1 mouse cellular context compared by ENCODE assay signal in genomic region chr4:140813358-140814185, GRCm38 (mm10).
TF ChIP-seq lines count a peak whose summit lies in the region.

No protein-coding gene starts in this region.

TF ChIP-seq in MEL, 35 proteins besides CTCF, POLR2A, EP300 and RAD21 (continued from another document):
- TF ChIP-seq JUND (IDR thresholded peaks at IDR 0.05; ENCODE audit: low read depth, low read length) (no peak), MAX (IDR thresholded peaks at IDR 0.05; ENCODE audit: low read length) (0 out of 2 replicates have a peak, but pooled peaks have one; percentile 6), MXI1 (IDR thresholded peaks at IDR 0.05; ENCODE audit: low read depth, low read length) (peak; percentile 4; the same call in 1 of the 2 replicates), SIN3A (IDR thresholded peaks at IDR 0.05; ENCODE audit: low read length) (peak; percentile 26; the same call in 1 of the 2 replicates), ZMIZ1 (IDR thresholded peaks at IDR 0.05; ENCODE audit: low read depth, low read length) (no peak)
